Mouse (Mus musculus): ENCODE results near the gene Ppp1r14b.

- no peak for TF ChIP-seq GATA1 (IDR thresholded peaks at IDR 0.05; ENCODE audit: borderline replicate concordance, low read length)
- TF ChIP-seq FLI1 (IDR thresholded peaks at IDR 0.05; ENCODE audit: low read length), result no peak
These were observed 22.1 kb upstream of the Ppp1r14b start for GRCm38 (mm10) chr19:6952712-6953037.

Data from megakaryocyte, embryonic 14.5 days (primary cell).